Mouse (Mus musculus) left cerebral cortex, postnatal 36 days (tissue): ENCODE results near the gene Txlna. TPM values are rescaled to one million over a fixed set of nuclear protein-coding genes. Genes with fewer than 3 reads are reported as not detected.
A peak's percentile ranks its signal among the peaks of the same experiment; 100 is the strongest.

Experiments
- DNase-seq, 2 experiments: peaks; one replicate each; pipeline ENCODE4 v3.0.0; 2021 to 2022; ENCODE audit warnings: low spot score in 2 of 2, mixed read lengths in 1 of 2
- intact Hi-C: fragments of 180-260 bp; cut with DNase I; formaldehyde crosslinking; loops from one replicate; pipeline ENCODE4 v1.15.1; 2025
- microRNA-seq: library from miRNA; unstranded; fragments of <30 nt; microRNA quantifications from one replicate; pipeline ENCODE4 v1.2.0, GENCODE M21; 2022
- total RNA-seq, 2 experiments: library from RNA; stranded (reverse); gene quantifications; 2 replicates each; pipeline ENCODE4 v1.2.3; 2021

Gene Txlna
- total RNA-seq, 2 experiments from 2014 or later, result 40.2 to 45.3 TPM

- intact Hi-C loops, result loop anchor here (5.0 kb wide), 1 partner anchor 117 kb away; the partner anchor contains the start of genes Fam229a and Tssk3
- DNase-seq, result no peak
Observed at GRCm38 (mm10) chr4:129609139-129609631, 31.7 kb downstream of the Txlna start.

GRCm38 (mm10) chr4:129608426-129609025 is 32.3 kb downstream of the Txlna start:
- intact Hi-C loops, result loop anchor here (5.0 kb wide), 1 partner anchor 116 kb away; the partner anchor contains the start of genes Fam229a and Tssk3
- DNase-seq, result peak; percentile 69 to 77

- peak; percentile 85 for DNase-seq
- intact Hi-C loops, result no loop called here
Observed at GRCm38 (mm10) chr4:129600233-129601158, 40.4 kb downstream of the Txlna start, which contains the start of the genes Eif3i and Tmem234. Eif3i (minus strand) TSS chr4:129600648. Tmem234 (plus strand) TSS chr4:129600668.

GRCm38 (mm10) chr4:129588865-129589264 is 52.0 kb downstream of the Txlna start:
- no peak for DNase-seq
- intact Hi-C loops, result loop anchor here (5.0 kb wide), 1 partner anchor 37 kb away; no protein-coding TSS in a partner anchor

GRCm38 (mm10) chr4:129586943-129587342 is 53.9 kb downstream of the Txlna start:
- intact Hi-C loops, result loop anchor here (5.0 kb wide), 1 partner anchor 35 kb away; no protein-coding TSS in a partner anchor
- DNase-seq, result no peak

GRCm38 (mm10) chr4:129585773-129586172 is 55.1 kb downstream of the Txlna start:
- DNase-seq, result no peak
- intact Hi-C loops, result loop anchor here (5.0 kb wide), 1 partner anchor 33 kb away; no protein-coding TSS in a partner anchor

GRCm38 (mm10) chr4:129584884-129585608 is 55.8 kb downstream of the Txlna start:
- intact Hi-C loops, result loop anchor here (5.0 kb wide), 1 partner anchor 33 kb away; no protein-coding TSS in a partner anchor
- DNase-seq, result peak; percentile 76 to 77

GRCm38 (mm10) chr4:129584370-129584769 is 56.5 kb downstream of the Txlna start:
- intact Hi-C loops, result no loop called here
- no peak for DNase-seq

- intact Hi-C loops, result no loop called here
- DNase-seq, result no peak
Observed at GRCm38 (mm10) chr4:129582251-129582650, 58.6 kb downstream of the Txlna start.

GRCm38 (mm10) chr4:129580347-129580746 is 60.5 kb downstream of the Txlna start:
- intact Hi-C loops, result no loop called here
- DNase-seq, result no peak

GRCm38 (mm10) chr4:129578466-129578865 is 62.4 kb downstream of the Txlna start, which contains the start of gene Fam167b:
Fam167b (minus strand) TSS chr4:129578549.
- intact Hi-C loops, result no loop called here
- peak in 1 of 2 experiments; percentile 11 for DNase-seq

- intact Hi-C loops, result no loop called here
- DNase-seq, result no peak
Observed at GRCm38 (mm10) chr4:129577688-129578087, 63.2 kb downstream of the Txlna start.

- intact Hi-C loops, result no loop called here
Observed at GRCm38 (mm10) chr4:129576863-129577491, 63.9 kb downstream of the Txlna start.

More at GRCm38 (mm10) chr4:129576863-129577491, 63.9 kb downstream of the Txlna start:
- peak; percentile 33 to 38 for DNase-seq

Small RNA genes lying within 50 kb of the gene (microRNA-seq; reads per million reads assigned to microRNA genes)
- gene Mir7016, result 4.6 reads per million, percentile 14 among the genes with 10 or more reads in this experiment

Other genes starting within 250 kb of the Txlna start
- 1 to 10 TPM; 4.3 to 4.9 TPM for gene Zbtb8b, start 200.2 kb downstream of the Txlna start, total RNA-seq
- 10 to 100 TPM; 56.3 to 62.4 TPM for gene Bsdc1, start 179.5 kb downstream of the Txlna start, total RNA-seq
- gene Tssk3, start 150.0 kb downstream of the Txlna start, total RNA-seq, result under 1 TPM; 0.42 to 0.52 TPM
- gene Fam229a, start 149.9 kb downstream of the Txlna start, total RNA-seq, result not detected
- 100 to 1,000 TPM; 150 to 174 TPM for gene Marcksl1, start 127.5 kb downstream of the Txlna start, total RNA-seq
- 10 to 100 TPM; 27.0 to 27.4 TPM for gene Hdac1, start 98.4 kb downstream of the Txlna start, total RNA-seq
- 1 to 10 TPM; 2.1 to 2.6 TPM for gene Lck, start 67.4 kb downstream of the Txlna start, total RNA-seq
- not detected for gene Fam167b, start 62.5 kb downstream of the Txlna start, total RNA-seq
- gene Eif3i, start 40.4 kb downstream of the Txlna start, total RNA-seq, result 100 to 1,000 TPM; 121 to 140 TPM
- gene Tmem234, start 40.4 kb downstream of the Txlna start, total RNA-seq, result 10 to 100 TPM; 92.2 to 93.7 TPM
- 1 to 10 TPM; 2.9 to 7.7 TPM for gene Dcdc2b, start 26.8 kb downstream of the Txlna start, total RNA-seq
- 10 to 100 TPM; 27.5 to 36.2 TPM for gene Iqcc, start 22.0 kb downstream of the Txlna start, total RNA-seq
- gene Ccdc28b, start 17.1 kb downstream of the Txlna start, total RNA-seq, result 10 to 100 TPM; 53.7 to 60.8 TPM
- gene Kpna6, start 31.7 kb upstream of the Txlna start, total RNA-seq, result 100 to 1,000 TPM in 1 of 2 experiments, 10 to 100 TPM in 1; 93.3 to 101 TPM
- 10 to 100 TPM; 10.3 to 18.0 TPM for gene Tmem39b, start 55.8 kb upstream of the Txlna start, total RNA-seq
- gene Khdrbs1, start 101.2 kb upstream of the Txlna start, total RNA-seq, result 10 to 100 TPM; 85.2 to 94.1 TPM
- gene Ptp4a2, start 170.2 kb upstream of the Txlna start, total RNA-seq, result 100 to 1,000 TPM; 119 to 127 TPM